Mouse (Mus musculus): Measurements from ENCODE around the gene Kdm4d.
"Not testable (repeated sequence)": the region's sequence is repeated elsewhere in the genome, so short reads cannot be mapped to it uniquely, and the experiment has no call there.

Kdm4d gene

GRCm38 (mm10) chr9:14500023-14500915 is at the start of gene Kdm4d, which contains the start of gene Cwc15:
Gene Kdm4d, minus strand, starts transcription at chr9:14500482.
Gene Cwc15, plus strand, starts transcription at chr9:14500617.
- in situ Hi-C loops (cut with MboI, MseI) = loop anchor here (10.0 to 25.0 kb wide), 2 partner anchors 1213 to 1215 kb away; partner anchors contain the start of gene Maml2

GRCm38 (mm10) chr9:14548366-14548761 is 48.1 kb upstream of the Kdm4d start:
- in situ Hi-C loops (cut with MboI, MseI) = no loop called here

GRCm38 (mm10) chr9:14547584-14548365 is 47.5 kb upstream of the Kdm4d start:
- in situ Hi-C loops (cut with MboI, MseI) = no loop called here

- in situ Hi-C loops (cut with MboI, MseI) = no loop called here
These were observed 43.9 kb upstream of the Kdm4d start for GRCm38 (mm10) chr9:14544034-14544757.

- in situ Hi-C loops (cut with MboI, MseI) = no loop called here
These were observed 34.7 kb upstream of the Kdm4d start for GRCm38 (mm10) chr9:14534833-14535456.

GRCm38 (mm10) chr9:14533659-14534058 is 33.4 kb upstream of the Kdm4d start:
- in situ Hi-C loops (cut with MboI, MseI) = no loop called here

GRCm38 (mm10) chr9:14532283-14532682 is 32.0 kb upstream of the Kdm4d start:
- in situ Hi-C loops (cut with MboI, MseI) = no loop called here

GRCm38 (mm10) chr9:14530004-14530403 is 29.7 kb upstream of the Kdm4d start:
- in situ Hi-C loops (cut with MboI, MseI) = no loop called here

GRCm38 (mm10) chr9:14523408-14524043 is 23.2 kb upstream of the Kdm4d start:
- in situ Hi-C loops (cut with MboI, MseI) = loop anchor here (25.0 kb wide), 1 partner anchor 1236 kb away; the partner anchor contains the start of gene Maml2

GRCm38 (mm10) chr9:14521695-14522094 is 21.4 kb upstream of the Kdm4d start:
- in situ Hi-C loops (cut with MboI, MseI) = loop anchor here (25.0 kb wide), 1 partner anchor 1234 kb away; the partner anchor contains the start of gene Maml2

GRCm38 (mm10) chr9:14520971-14521670 is 20.8 kb upstream of the Kdm4d start:
- in situ Hi-C loops (cut with MboI, MseI) = loop anchor here (25.0 kb wide), 1 partner anchor 1234 kb away; the partner anchor contains the start of gene Maml2

GRCm38 (mm10) chr9:14518105-14518504 is 17.8 kb upstream of the Kdm4d start:
- in situ Hi-C loops (cut with MboI, MseI) = loop anchor here (25.0 kb wide), 1 partner anchor 1231 kb away; the partner anchor contains the start of gene Maml2

GRCm38 (mm10) chr9:14517296-14517695 is 17.0 kb upstream of the Kdm4d start:
- in situ Hi-C loops (cut with MboI, MseI) = loop anchor here (25.0 kb wide), 1 partner anchor 1230 kb away; the partner anchor contains the start of gene Maml2

- in situ Hi-C loops (cut with MboI, MseI) = loop anchor here (25.0 kb wide), 1 partner anchor 1226 kb away; the partner anchor contains the start of gene Maml2
These were observed 12.6 kb upstream of the Kdm4d start for GRCm38 (mm10) chr9:14512633-14513445.

GRCm38 (mm10) chr9:14500916-14501424 is 688 bp upstream of the Kdm4d start:
- in situ Hi-C loops (cut with MboI, MseI) = loop anchor here (10.0 to 25.0 kb wide), 2 partner anchors 1214 kb away; partner anchors contain the start of gene Maml2

- in situ Hi-C loops (cut with MboI, MseI) = no loop called here
These were observed 1.2 kb downstream of the Kdm4d start for GRCm38 (mm10) chr9:14498896-14499705.

GRCm38 (mm10) chr9:14463668-14464067 is 36.6 kb downstream of the Kdm4d start:
- in situ Hi-C loops (cut with MboI, MseI) = not testable (repeated sequence)
